Mouse (Mus musculus) left cerebral cortex, postnatal 25 days (tissue): ENCODE data around the gene Hmox1. TPM values are rescaled to one million over a fixed set of nuclear protein-coding genes. Genes with fewer than 3 reads are reported as not detected.

ENCODE experiments used
- total RNA-seq, 2 experiments: library from RNA; stranded (reverse); gene quantifications; 2 replicates each; pipeline ENCODE4 v1.2.3; 2021

The Hmox1 gene
- total RNA-seq, 2 experiments from 2014 or later, result 4.6 to 5.4 TPM

Other genes with a start within 250 kb of the Hmox1 start
- under 1 TPM in 1 of 2 experiments, not detected in 1; 0.21 TPM for gene Isx, start 220.4 kb upstream of the Hmox1 start, total RNA-seq
- 10 to 100 TPM; 22.1 to 31.0 TPM for gene Hmgxb4, start 100.3 kb upstream of the Hmox1 start, total RNA-seq
- 10 to 100 TPM; 37.6 to 38.6 TPM for gene Tom1, start 59.9 kb upstream of the Hmox1 start, total RNA-seq
- 1 to 10 TPM; 7.8 to 9.4 TPM for gene Mcm5, start 15.9 kb downstream of the Hmox1 start, total RNA-seq
- gene Rasd2, start 120.3 kb downstream of the Hmox1 start, total RNA-seq, result 100 to 1,000 TPM in 1 of 2 experiments, 10 to 100 TPM in 1; 65.6 to 135 TPM